Mouse (Mus musculus) CH12.LX (cell line): ENCODE measurements around the gene Bicd2. TPM values are rescaled to one million over a fixed set of nuclear protein-coding genes. Genes with fewer than 3 reads are reported as not detected.

ENCODE experiments used
- DNase-seq: peaks from one replicate; pipeline ENCODE4 v3.0.0-alpha.2; 2013; ENCODE audit errors: extremely low read depth
- H3K27ac ChIP-seq: 2 replicates; pipeline ENCODE4 v1.5.1; 2012; ENCODE audit warnings: low read depth, mild to moderate bottlenecking, control low read depth, moderate library complexity; ENCODE audit not compliant: insufficient read depth
- H3K27me3 ChIP-seq: replicated peaks from 2 replicates; pipeline ENCODE3; 2012; ENCODE audit warnings: inconsistent platforms
- H3K36me3 ChIP-seq, 2 experiments: replicated peaks in 1 of 2; 2 replicates each; pipeline versions ENCODE3 to v1.6.1; 2012; ENCODE audit warnings: inconsistent platforms in 1 of 2, low read length in 1 of 2, mild to moderate bottlenecking in 1 of 2, mixed read lengths in 1 of 2, moderate library complexity in 1 of 2; ENCODE audit not compliant: control insufficient read depth in 1 of 2, insufficient read depth in 1 of 2
- H3K4me1 ChIP-seq, 2 experiments: 2 replicates each; pipeline ENCODE4 v1.6.1; 2012; ENCODE audit warnings: inconsistent platforms in 1 of 2, moderate library complexity in 1 of 2; ENCODE audit not compliant: insufficient read depth in 2 of 2, control insufficient read depth in 1 of 2
- H3K4me2 ChIP-seq: 2 replicates; pipeline ENCODE4 v1.6.1; 2012; ENCODE audit warnings: low read depth, mild to moderate bottlenecking, control low read depth; ENCODE audit not compliant: poor library complexity, insufficient read depth, severe bottlenecking
- H3K4me3 ChIP-seq, 3 experiments: fragments of 150-350 bp in 1 of 3; sonication (generic) in 1 of 3; replicated peaks in 1 of 3; 2 replicates each; pipeline versions ENCODE3 to v1.5.1; 2011 to 2012; ENCODE audit warnings: low read depth in 2 of 3, low read length in 2 of 3, mild to moderate bottlenecking in 2 of 3, moderate library complexity in 2 of 3, control low read depth in 1 of 3, improper control_type of control experiment in 1 of 3, inconsistent platforms in 1 of 3, mixed read lengths in 1 of 3; ENCODE audit not compliant: poor library complexity in 1 of 3
- H3K79me2 ChIP-seq: replicated peaks from 2 replicates; pipeline ENCODE4 v1.6.1; 2012; ENCODE audit warnings: mild to moderate bottlenecking, moderate library complexity; ENCODE audit not compliant: control insufficient read depth, poor library complexity, insufficient read depth, severe bottlenecking; ENCODE audit errors: extremely low read depth
- H3K9ac ChIP-seq: 2 replicates; pipeline ENCODE4 v1.6.1; 2012; ENCODE audit warnings: low read depth, mild to moderate bottlenecking, control low read depth, moderate library complexity; ENCODE audit not compliant: insufficient read depth
- H3K9me3 ChIP-seq: replicated peaks from 2 replicates; pipeline ENCODE3; 2012; ENCODE audit warnings: low read length, inconsistent platforms, mixed read lengths
- CHD1 ChIP-seq: IDR thresholded peaks from 2 replicates; pipeline ENCODE4 v1.6.1; 2012; ENCODE audit warnings: low read depth, low read length, improper control_type of control experiment, inconsistent platforms
- CHD2 ChIP-seq: IDR thresholded peaks from 2 replicates; pipeline ENCODE4 v1.6.1; 2011; ENCODE audit warnings: low read length, improper control_type of control experiment
- E2F4 ChIP-seq: IDR thresholded peaks from 2 replicates; pipeline ENCODE4 v1.6.1; 2011; ENCODE audit warnings: low read depth, low read length, improper control_type of control experiment; ENCODE audit not compliant: insufficient replicate concordance
- ELF1 ChIP-seq: IDR thresholded peaks from 2 replicates; pipeline ENCODE4 v1.6.1; 2014; ENCODE audit warnings: low read depth, mild to moderate bottlenecking, inconsistent platforms, low read length, improper control_type of control experiment
- ETS1 ChIP-seq: conservative IDR thresholded peaks from 2 replicates; pipeline ENCODE4 v1.6.1; 2012; ENCODE audit warnings: low read depth, mild to moderate bottlenecking, inconsistent platforms, low read length, improper control_type of control experiment, moderate library complexity
- GABPA ChIP-seq: IDR thresholded peaks from 2 replicates; pipeline ENCODE4 v1.6.1; 2012; ENCODE audit warnings: low read depth, low read length, improper control_type of control experiment, inconsistent platforms; ENCODE audit not compliant: insufficient replicate concordance
- HCFC1 ChIP-seq: IDR thresholded peaks from 2 replicates; pipeline ENCODE4 v1.6.1; 2012; ENCODE audit warnings: low read depth, mild to moderate bottlenecking, inconsistent platforms, low read length, improper control_type of control experiment
- IRF4 ChIP-seq: IDR thresholded peaks from 2 replicates; pipeline ENCODE4 v1.6.1; 2014; ENCODE audit warnings: low read depth, mild to moderate bottlenecking, inconsistent platforms, low read length, improper control_type of control experiment
- JUND ChIP-seq: conservative IDR thresholded peaks from 2 replicates; pipeline ENCODE4 v1.6.1; 2011; ENCODE audit warnings: low read depth, low read length, improper control_type of control experiment
- KAT2A ChIP-seq: IDR thresholded peaks from 2 replicates; pipeline ENCODE4 v1.6.1; 2012; ENCODE audit warnings: low read length, improper control_type of control experiment, inconsistent platforms; ENCODE audit not compliant: insufficient replicate concordance
- MAZ ChIP-seq: IDR thresholded peaks from 2 replicates; pipeline ENCODE4 v1.6.1; 2012; ENCODE audit warnings: low read depth, mild to moderate bottlenecking, inconsistent platforms, low read length, improper control_type of control experiment, moderate library complexity
- MEF2A ChIP-seq: IDR thresholded peaks from 2 replicates; pipeline ENCODE4 v1.6.1; 2014; ENCODE audit warnings: low read depth, mild to moderate bottlenecking, inconsistent platforms, low read length, improper control_type of control experiment, borderline replicate concordance
- MXI1 ChIP-seq: IDR thresholded peaks from 2 replicates; pipeline ENCODE4 v1.6.1; 2011; ENCODE audit warnings: mild to moderate bottlenecking, low read depth, low read length, improper control_type of control experiment
- POLR2A ChIP-seq: IDR thresholded peaks from 2 replicates; pipeline ENCODE4 v1.6.1; 2011; ENCODE audit warnings: low read depth, mild to moderate bottlenecking, improper control_type of control experiment, low read length
- POLR2AphosphoS2 ChIP-seq: IDR thresholded peaks from 2 replicates; pipeline ENCODE4 v1.6.1; 2011; ENCODE audit warnings: low read depth, low read length, improper control_type of control experiment
- RAD21 ChIP-seq: IDR thresholded peaks from 2 replicates; pipeline ENCODE4 v1.6.1; 2011; ENCODE audit warnings: low read depth, mild to moderate bottlenecking, low read length, improper control_type of control experiment, moderate library complexity
- RCOR1 ChIP-seq: conservative IDR thresholded peaks from 2 replicates; pipeline ENCODE4 v1.6.1; 2012; ENCODE audit warnings: low read depth, mild to moderate bottlenecking, inconsistent platforms, low read length, improper control_type of control experiment
- SIN3A ChIP-seq: IDR thresholded peaks from 2 replicates; pipeline ENCODE4 v1.6.1; 2012; ENCODE audit warnings: low read length, improper control_type of control experiment, inconsistent platforms
- TBP ChIP-seq: conservative IDR thresholded peaks from 2 replicates; pipeline ENCODE4 v1.6.1; 2011; ENCODE audit warnings: low read depth, low read length, improper control_type of control experiment
- TCF12 ChIP-seq: IDR thresholded peaks from 2 replicates; pipeline ENCODE4 v1.6.1; 2014; ENCODE audit warnings: low read depth, mild to moderate bottlenecking, inconsistent platforms, low read length, improper control_type of control experiment
- USF1 ChIP-seq: IDR thresholded peaks from 2 replicates; pipeline ENCODE4 v1.6.1; 2014; ENCODE audit warnings: low read depth, mild to moderate bottlenecking, inconsistent platforms, low read length, improper control_type of control experiment
- USF2 ChIP-seq: conservative IDR thresholded peaks from 2 replicates; pipeline ENCODE4 v1.6.1; 2011; ENCODE audit warnings: low read depth, low read length, improper control_type of control experiment
- ZC3H11A ChIP-seq: IDR thresholded peaks from 2 replicates; pipeline ENCODE4 v1.6.1; 2012; ENCODE audit warnings: low read depth, mild to moderate bottlenecking, inconsistent platforms, low read length, improper control_type of control experiment
- ZMIZ1 ChIP-seq: IDR thresholded peaks from 2 replicates; pipeline ENCODE4 v1.6.1; 2012; ENCODE audit warnings: low read depth, mild to moderate bottlenecking, inconsistent platforms, low read length, improper control_type of control experiment
- ZNF384 ChIP-seq: IDR thresholded peaks from 2 replicates; pipeline ENCODE4 v1.6.1; 2012; ENCODE audit warnings: low read depth, low read length, improper control_type of control experiment, inconsistent platforms
- dilution Hi-C: fragments of 300-500 bp; cut with MboI; formaldehyde crosslinking; loops from 2 replicates; pipeline ENCODE4 v1.14.3; 2020; ENCODE audit warnings: low sequenced_read_pairs; ENCODE audit not compliant: extremely low pct_unique_long_range_greater_than_20kb, extremely low pct_ligation_motif_present
- in situ Hi-C: fragments of 300-500 bp; cut with MboI; formaldehyde crosslinking; loops from 3 replicates; pipeline ENCODE4 v1.14.3; 2019; ENCODE audit warnings: low sequenced_read_pairs, low pct_ligation_motif_present, low pct_unique_long_range_greater_than_20kb, mixed read lengths
- polyA plus RNA-seq: library from polyadenylated mRNA; unstranded; fragments of >175 nt; gene quantifications from 2 replicates; pipeline ENCODE4 v1.2.1, GENCODE M21; 2012; ENCODE audit warnings: low read depth; ENCODE audit not compliant: insufficient read length
- total RNA-seq, 2 experiments: library from RNA; depleted of rRNA; stranded (reverse); fragments of 300-350 nt in 1 of 2; fragments of >200 nt in 1 of 2; gene quantifications; 2 replicates each; pipeline ENCODE4 v1.2.3; 2012 to 2014

The Bicd2 gene
- total and polyA plus RNA-seq, 3 experiments: 16.9 to 26.5 (median 21.0) TPM

DNA sequence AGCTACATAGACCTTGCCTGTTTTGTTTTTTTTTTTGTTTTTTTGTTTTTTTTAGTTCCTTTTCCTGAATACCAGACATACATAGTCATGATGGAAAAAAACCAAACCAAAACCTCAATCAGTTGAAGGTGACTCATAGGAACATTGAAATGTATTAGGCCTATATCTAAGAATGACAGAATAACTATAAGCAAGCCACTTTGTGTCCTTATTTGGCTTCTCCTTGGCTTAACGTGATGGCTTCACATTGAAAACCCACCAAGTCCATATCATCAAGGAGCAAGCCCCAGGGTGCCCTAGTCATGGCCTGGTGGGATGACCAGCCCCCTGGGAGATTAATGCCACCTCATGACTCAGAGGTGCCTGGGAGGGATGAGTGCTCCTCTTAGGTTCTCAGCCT lies 40.6 kb upstream of the Bicd2 start:
- dilution Hi-C loops (no loop called here), in situ Hi-C loops (no loop called here)
- TF ChIP-seq KAT2A (no peak), POLR2AphosphoS2 (no peak), TCF12 (no peak), JUND (no peak), USF1 (no peak), MEF2A (no peak), SIN3A (no peak), TBP (no peak), ETS1 (no peak), MXI1 (no peak), E2F4 (no peak), ZMIZ1 (no peak)
- Histone ChIP-seq H3K27me3 (no peaks in the 10 kb centered on the region), H3K9ac (no peak overlapping the region), H3K4me3 (no peak overlapping the region), H3K27ac (no peak overlapping the region), H3K79me2 (peaks cover 44% of the 10 kb centered on the region), H3K4me2 (no peak overlapping the region), H3K9me3 (no peaks in the 10 kb centered on the region), H3K4me1 (peaks cover 24 to 76% of the 10 kb centered on the region in 2 experiments), H3K36me3 (peaks cover 27 to 73% of the 10 kb centered on the region in 2 experiments)
- DNase-seq: no peak

DNA sequence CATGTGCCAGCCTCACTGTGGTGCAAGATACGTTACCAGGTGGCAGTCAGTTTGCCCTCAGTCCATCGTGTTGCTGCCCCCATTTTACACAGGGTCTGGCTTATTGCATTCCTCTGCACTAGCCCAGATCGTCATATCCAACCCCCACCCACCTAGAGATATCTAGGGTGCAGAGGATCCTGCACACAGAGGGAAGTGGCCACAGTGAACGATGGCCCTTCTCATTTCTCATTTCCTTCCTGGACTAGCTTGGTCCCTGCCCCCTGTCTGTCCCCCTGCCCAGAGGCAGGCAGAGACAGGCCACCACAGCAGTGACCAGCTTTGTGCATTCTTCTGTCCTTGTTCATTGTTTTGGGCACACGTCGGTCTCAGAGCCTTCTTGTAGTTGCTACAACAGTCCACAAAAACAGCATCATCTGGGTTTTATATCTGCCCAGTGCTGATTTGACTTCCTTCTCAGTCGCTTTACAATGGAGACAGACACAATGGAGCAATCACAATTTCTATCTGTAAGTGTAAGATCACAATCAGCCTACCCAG lies 34.5 kb upstream of the Bicd2 start:
- H3K4me3 ChIP-seq: peak overlapping the region; percentile 29 to 71 (median 59)
- H3K27ac ChIP-seq: peak overlapping the region; percentile 58; the same call in 1 of the 2 replicates
- no peaks in the 10 kb centered on the region for H3K27me3 ChIP-seq
- H3K9ac ChIP-seq: peak overlapping the region; percentile 43
- dilution Hi-C loops (no loop called here), in situ Hi-C loops (no loop called here)
- TF ChIP-seq CHD2 (no peak), MAZ (no peak), POLR2AphosphoS2 (no peak), RCOR1 (no peak), HCFC1 (no peak), ZC3H11A (no peak), POLR2A (no peak), ELF1 (no peak), MEF2A (no peak), USF2 (no peak), GABPA (no peak), E2F4 (no peak), USF1 (no peak), IRF4 (no peak), CHD1 (no peak), ZMIZ1 (no peak), RAD21 (no peak), ZNF384 (no peak)
- peaks cover 14 to 46% of the 10 kb centered on the region in 2 experiments for H3K36me3 ChIP-seq
- peak overlapping the region; percentile 80 for H3K4me2 ChIP-seq
- no peaks in the 10 kb centered on the region for H3K9me3 ChIP-seq
- H3K79me2 ChIP-seq: peaks cover 33% of the 10 kb centered on the region
- DNase-seq: no peak
- peaks cover 22 to 64% of the 10 kb centered on the region in 2 experiments for H3K4me1 ChIP-seq
